Mouse (Mus musculus) ES-Bruce4 (cell line): ENCODE results near the gene Ddx51. TPM values are rescaled to one million over a fixed set of nuclear protein-coding genes. Genes with fewer than 3 reads are reported as not detected.

Experiments used
- H3K27ac ChIP-seq: 2 replicates; pipeline ENCODE4 v1.5.1; 2012; ENCODE audit warnings: low read length, inconsistent platforms; ENCODE audit not compliant: insufficient read depth
- H3K27me3 ChIP-seq: 2 replicates; pipeline ENCODE4 v1.6.1; 2012; ENCODE audit warnings: mild to moderate bottlenecking, low read length, inconsistent platforms; ENCODE audit not compliant: control insufficient read depth, poor library complexity, insufficient read depth, severe bottlenecking
- H3K36me3 ChIP-seq: 2 replicates; pipeline ENCODE4 v1.6.1; 2012; ENCODE audit warnings: inconsistent platforms, mild to moderate bottlenecking, low read length, moderate library complexity; ENCODE audit not compliant: control insufficient read depth, poor library complexity, insufficient read depth, severe bottlenecking
- H3K4me1 ChIP-seq: one replicate; pipeline ENCODE4 v1.8.1; 2011; ENCODE audit warnings: low read length; ENCODE audit not compliant: control insufficient read depth, insufficient read depth
- H3K4me3 ChIP-seq: 2 replicates; pipeline ENCODE4 v1.5.1; 2011; ENCODE audit warnings: low read depth, mild to moderate bottlenecking, low read length
- H3K9ac ChIP-seq: 2 replicates; pipeline ENCODE4 v1.6.1; 2012; ENCODE audit warnings: low read depth, mild to moderate bottlenecking, inconsistent platforms; ENCODE audit not compliant: poor library complexity, severe bottlenecking
- H3K9me3 ChIP-seq: replicated peaks from 2 replicates; pipeline ENCODE4 v1.6.1; 2012; ENCODE audit warnings: mild to moderate bottlenecking, low read length, inconsistent platforms; ENCODE audit not compliant: control insufficient read depth, poor library complexity, insufficient read depth, severe bottlenecking
- CTCF ChIP-seq: IDR thresholded peaks from one replicate; pipeline ENCODE4 v1.8.1; 2011; ENCODE audit warnings: low read depth, low read length
- EP300 ChIP-seq: IDR thresholded peaks from 2 replicates; pipeline ENCODE4 v1.6.1; 2011; ENCODE audit warnings: low read depth, low read length; ENCODE audit not compliant: insufficient read depth
- POLR2A ChIP-seq: IDR thresholded peaks from one replicate; pipeline ENCODE4 v1.8.1; 2011; ENCODE audit warnings: low read length; ENCODE audit not compliant: insufficient read depth
- polyA plus RNA-seq: library from polyadenylated mRNA; stranded (reverse); fragments of >200 nt; gene quantifications from 2 replicates; pipeline ENCODE4 v1.2.4, GENCODE M21; 2011; ENCODE audit warnings: low read depth; ENCODE audit not compliant: missing spikeins, insufficient read depth, insufficient read length

The Ddx51 gene
- 15.4 and 25.3 TPM in 2 replicates for polyA plus RNA-seq

DNA sequence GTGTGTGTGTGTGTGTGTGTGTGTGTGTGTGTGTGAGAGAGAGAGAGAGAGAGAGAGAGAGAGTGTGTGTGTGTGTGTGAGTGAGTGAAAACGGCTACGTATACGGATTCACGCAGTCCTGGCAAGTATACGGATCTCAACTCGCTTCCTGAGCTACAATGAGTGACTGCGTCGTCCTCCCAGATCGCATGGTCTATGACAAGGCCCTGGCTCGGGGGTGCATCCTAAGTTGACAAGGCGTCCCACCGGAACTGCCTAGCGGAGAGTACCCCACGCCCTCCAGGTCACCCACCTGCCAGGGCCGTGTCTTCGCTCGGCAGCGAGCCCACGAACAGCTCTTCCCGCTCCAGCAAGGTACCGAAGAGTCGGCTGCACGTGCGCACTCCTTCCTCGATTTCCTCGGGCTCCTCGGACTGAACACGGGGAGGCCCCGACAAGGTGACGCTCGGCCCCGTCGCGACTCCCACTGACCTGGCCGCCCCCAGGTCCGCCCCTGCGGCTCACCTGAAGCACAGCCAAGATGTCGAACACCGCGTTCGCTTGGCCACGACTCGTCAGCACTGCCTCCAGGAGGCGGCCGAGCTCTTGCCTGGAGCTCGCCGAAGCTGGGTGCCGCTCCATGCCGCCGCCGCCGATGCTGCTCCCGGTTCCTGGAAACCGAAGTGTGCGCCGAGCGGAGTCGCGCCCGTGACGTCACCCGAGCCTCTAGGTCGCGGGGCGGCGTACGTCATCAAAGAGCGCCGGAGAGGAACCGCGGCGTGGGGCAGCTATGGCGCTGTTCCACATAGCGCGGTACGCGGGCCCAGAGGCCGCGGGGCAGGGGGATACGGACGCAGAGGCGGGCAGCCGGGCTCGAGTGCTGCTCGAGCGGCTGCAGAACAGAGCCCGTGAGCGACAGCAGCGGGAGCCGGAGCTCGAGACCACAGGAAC is at the start of gene Ddx51, which contains the start of gene Noc4l:
TSS of gene Ddx51 (plus strand) at position 733 of the 930 bp plus-strand sequence.
TSS of gene Noc4l (minus strand) at position 699 of the 930 bp plus-strand sequence.
- Histone ChIP-seq H3K4me1 (no peaks in the 10 kb centered on the region), H3K9ac (peak within 1 kb of the TSS; percentile 76), H3K9me3 (no peaks in the 10 kb centered on the region), H3K36me3 (peaks cover 46% of the 10 kb centered on the region), H3K4me3 (peak within 1 kb of the TSS; percentile 86), H3K27ac (no peak within 1 kb of the TSS), H3K27me3 (no peaks in the 10 kb centered on the region)
- TF ChIP-seq CTCF = no peak
- TF ChIP-seq EP300 = no peak
- TF ChIP-seq POLR2A = no peak

- Histone ChIP-seq H3K27ac (no peak overlapping the region), H3K36me3 (no peaks in the 10 kb centered on the region), H3K4me3 (no peak overlapping the region), H3K9ac (no peak overlapping the region), H3K4me1 (no peaks in the 10 kb centered on the region), H3K27me3 (no peaks in the 10 kb centered on the region), H3K9me3 (no peaks in the 10 kb centered on the region)
- TF ChIP-seq POLR2A (no peak), CTCF (no peak), EP300 (no peak)
These were observed 48.9 kb upstream of the Ddx51 start for GRCm38 (mm10) chr5:110604311-110604710.

GRCm38 (mm10) chr5:110605531-110606221 is 47.6 kb upstream of the Ddx51 start:
- no peaks in the 10 kb centered on the region for H3K4me1 ChIP-seq
- TF ChIP-seq EP300 (no peak), POLR2A (no peak), CTCF (no peak)

GRCm38 (mm10) chr5:110607767-110608166 is 45.5 kb upstream of the Ddx51 start:
- Histone ChIP-seq H3K4me3 (no peak overlapping the region), H3K36me3 (no peaks in the 10 kb centered on the region), H3K27me3 (no peaks in the 10 kb centered on the region), H3K4me1 (no peaks in the 10 kb centered on the region), H3K9ac (no peak overlapping the region), H3K9me3 (no peaks in the 10 kb centered on the region), H3K27ac (no peak overlapping the region)
- TF ChIP-seq EP300 (no peak), CTCF (no peak), POLR2A (no peak)

More at GRCm38 (mm10) chr5:110605531-110606221, 47.6 kb upstream of the Ddx51 start:
- no peak overlapping the region for H3K9ac ChIP-seq
- no peaks in the 10 kb centered on the region for H3K27me3 ChIP-seq
- H3K9me3 ChIP-seq = no peaks in the 10 kb centered on the region
- no peak overlapping the region for H3K27ac ChIP-seq
- H3K4me3 ChIP-seq = no peak overlapping the region
- no peaks in the 10 kb centered on the region for H3K36me3 ChIP-seq

DNA sequence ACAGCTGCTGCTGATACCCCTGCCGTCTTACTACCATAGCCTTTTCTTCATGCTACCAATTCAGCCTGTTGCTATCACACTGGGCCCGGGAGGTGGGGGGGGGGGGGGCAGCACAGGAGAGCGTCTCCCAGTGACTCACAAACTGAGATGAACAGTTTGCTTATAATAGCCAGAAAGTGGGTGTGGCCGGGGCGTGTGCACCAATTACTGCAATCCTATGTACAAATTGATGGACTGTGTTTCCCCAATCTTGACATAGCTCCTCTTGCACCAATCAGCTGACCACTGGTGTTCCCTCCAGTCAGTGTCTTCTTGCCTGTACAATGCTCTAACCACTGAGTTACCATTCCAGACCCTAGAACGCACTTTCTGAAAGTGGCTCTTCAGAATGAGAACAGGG is 44.9 kb upstream of the Ddx51 start:
- H3K9me3 ChIP-seq = no peaks in the 10 kb centered on the region
- TF ChIP-seq CTCF (no peak), POLR2A (no peak)
- no peaks in the 10 kb centered on the region for H3K36me3 ChIP-seq
- no peak overlapping the region for H3K4me3 ChIP-seq
- no peaks in the 10 kb centered on the region for H3K27me3 ChIP-seq
- H3K27ac ChIP-seq = no peak overlapping the region
- H3K4me1 ChIP-seq = no peaks in the 10 kb centered on the region
- H3K9ac ChIP-seq = no peak overlapping the region

GRCm38 (mm10) chr5:110608941-110609340 is 44.3 kb upstream of the Ddx51 start:
- no peak overlapping the region for H3K9ac ChIP-seq
- H3K4me3 ChIP-seq = no peak overlapping the region
- H3K4me1 ChIP-seq = no peaks in the 10 kb centered on the region
- no peaks in the 10 kb centered on the region for H3K36me3 ChIP-seq
- TF ChIP-seq POLR2A (no peak), EP300 (no peak), CTCF (no peak)
- no peak overlapping the region for H3K27ac ChIP-seq
- H3K27me3 ChIP-seq = no peaks in the 10 kb centered on the region
- no peaks in the 10 kb centered on the region for H3K9me3 ChIP-seq
